Mouse (Mus musculus): Measurements from ENCODE around the gene Slc35g3. TPM values are rescaled to one million over a fixed set of nuclear protein-coding genes. Genes with fewer than 3 reads are reported as not detected.

The Slc35g3 gene
- total RNA-seq, 2 experiments from 2014 or later, result not detected

- intact Hi-C loops (cut with DNase I), result loop anchor here (5.0 kb wide), 1 partner anchor 33 kb away; the partner anchor contains the start of gene Senp3
- peak in 1 of 2 experiments; percentile 44 for DNase-seq (ENCODE audit: extremely low spot score in 1 of 2, low spot score in 2 of 2)
These were observed 46.3 kb downstream of the Slc35g3 start for GRCm38 (mm10) chr11:69715482-69715881.

GRCm38 (mm10) chr11:69714636-69715329 is 47.0 kb downstream of the Slc35g3 start:
- intact Hi-C loops (cut with DNase I), result loop anchor here (5.0 kb wide), 1 partner anchor 32 kb away; the partner anchor contains the start of gene Senp3

GRCm38 (mm10) chr11:69712954-69713672 is 48.7 kb downstream of the Slc35g3 start:
- intact Hi-C loops (cut with DNase I), result no loop called here
- DNase-seq (ENCODE audit: extremely low spot score in 1 of 2, low spot score in 2 of 2), result no peak

More at GRCm38 (mm10) chr11:69714636-69715329, 47.0 kb downstream of the Slc35g3 start:
- peak in 1 of 2 experiments; percentile 37 for DNase-seq (ENCODE audit: extremely low spot score in 1 of 2, low spot score in 2 of 2)

- no peak for DNase-seq (ENCODE audit: extremely low spot score in 1 of 2, low spot score in 2 of 2)
These were observed 50.7 kb downstream of the Slc35g3 start for GRCm38 (mm10) chr11:69711082-69711481.

GRCm38 (mm10) chr11:69710470-69710869 is 51.3 kb downstream of the Slc35g3 start:
- intact Hi-C loops (cut with DNase I), result no loop called here
- DNase-seq (ENCODE audit: extremely low spot score in 1 of 2, low spot score in 2 of 2), result no peak

More at GRCm38 (mm10) chr11:69711082-69711481, 50.7 kb downstream of the Slc35g3 start:
- intact Hi-C loops (cut with DNase I), result no loop called here

Other genes with a start within 250 kb of the Slc35g3 start
- gene Dnah2, start 212.9 kb downstream of the Slc35g3 start, total RNA-seq (2021), result 1 to 10 TPM; 4.2 to 5.7 TPM
- 100 to 1,000 TPM; 147 to 154 TPM for gene Efnb3, start 201.8 kb downstream of the Slc35g3 start, total RNA-seq (2021)
- 1 to 10 TPM; 6.3 to 7.6 TPM for gene Wrap53, start 181.7 kb downstream of the Slc35g3 start, total RNA-seq (2021)
- 10 to 100 TPM; 20.5 to 26.1 TPM for gene Trp53, start 181.6 kb downstream of the Slc35g3 start, total RNA-seq (2021)
- gene Atp1b2, start 156.0 kb downstream of the Slc35g3 start, total RNA-seq (2021), result 100 to 1,000 TPM; 395 to 416 TPM
- not detected for gene Shbg, start 144.1 kb downstream of the Slc35g3 start, total RNA-seq (2021)
- gene Sat2, start 139.9 kb downstream of the Slc35g3 start, total RNA-seq (2021), result 10 to 100 TPM; 12.7 to 15.2 TPM
- gene Fxr2, start 129.0 kb downstream of the Slc35g3 start, total RNA-seq (2021), result 10 to 100 TPM; 92.0 to 99.4 TPM
- not detected for gene Sox15, start 106.7 kb downstream of the Slc35g3 start, total RNA-seq (2021)
- gene Mpdu1, start 99.3 kb downstream of the Slc35g3 start, total RNA-seq (2021), result 10 to 100 TPM; 87.3 to 95.6 TPM
- 10 to 100 TPM; 11.6 to 12.2 TPM for gene Cd68, start 95.8 kb downstream of the Slc35g3 start, total RNA-seq (2021)
- gene Eif4a1, start 89.5 kb downstream of the Slc35g3 start, total RNA-seq (2021), result 100 to 1,000 TPM; 455 to 466 TPM
- gene Senp3, start 79.9 kb downstream of the Slc35g3 start, total RNA-seq (2021), result 100 to 1,000 TPM in 1 of 2 experiments, 10 to 100 TPM in 1; 96.9 to 103 TPM
- 1 to 10 TPM in 1 of 2 experiments, under 1 TPM in 1; 0.39 to 1.6 TPM for gene Tnfsf13, start 76.2 kb downstream of the Slc35g3 start, total RNA-seq (2021)
- 1 to 10 TPM; 7.4 TPM for gene Tnfsf12, start 66.1 kb downstream of the Slc35g3 start, total RNA-seq (2021)
- gene Tnfsfm13, start 65.9 kb downstream of the Slc35g3 start, total RNA-seq (2021), result 1 to 10 TPM in 1 of 2 experiments, under 1 TPM in 1; 0.81 to 1.5 TPM
- 10 to 100 TPM; 52.1 to 52.9 TPM for gene Polr2a, start 3.3 kb downstream of the Slc35g3 start, total RNA-seq (2021)
- 10 to 100 TPM; 57.1 to 67.6 TPM for gene Zbtb4, start 3.9 kb upstream of the Slc35g3 start, total RNA-seq (2021)
- 1 to 10 TPM in 1 of 2 experiments, under 1 TPM in 1; 0.95 to 1.2 TPM for gene Chrnb1, start 34.0 kb upstream of the Slc35g3 start, total RNA-seq (2021)
- gene Fgf11, start 39.9 kb upstream of the Slc35g3 start, total RNA-seq (2021), result 10 to 100 TPM; 20.0 to 21.5 TPM
- not detected for gene Tmem102, start 43.7 kb upstream of the Slc35g3 start, total RNA-seq (2021)
- not detected for gene Gm39566, start 53.3 kb upstream of the Slc35g3 start, total RNA-seq (2021)
- not detected for gene Spem2, start 56.5 kb upstream of the Slc35g3 start, total RNA-seq (2021)
- gene Spem1, start 60.2 kb upstream of the Slc35g3 start, total RNA-seq (2021), result under 1 TPM; 0.45 to 0.57 TPM
- 100 to 1,000 TPM; 268 to 274 TPM for gene Nlgn2, start 75.8 kb upstream of the Slc35g3 start, total RNA-seq (2021)
- gene Tmem256, start 76.5 kb upstream of the Slc35g3 start, total RNA-seq (2021), result 100 to 1,000 TPM; 151 to 159 TPM
- 10 to 100 TPM; 28.4 to 32.2 TPM for gene Plscr3, start 84.4 kb upstream of the Slc35g3 start, total RNA-seq (2021)
- under 1 TPM; 0.11 to 0.14 TPM for gene Tnk1, start 96.8 kb upstream of the Slc35g3 start, total RNA-seq (2021)
- not detected for gene Tmem95, start 116.0 kb upstream of the Slc35g3 start, total RNA-seq (2021)
- gene Kctd11, start 119.4 kb upstream of the Slc35g3 start, total RNA-seq (2021), result under 1 TPM; 0.57 to 0.62 TPM
- under 1 TPM; 0.15 to 0.26 TPM for gene Acap1, start 133.6 kb upstream of the Slc35g3 start, total RNA-seq (2021)
- 1 to 10 TPM; 1.8 TPM for gene 2810408A11Rik, start 139.0 kb upstream of the Slc35g3 start, total RNA-seq (2021)
- gene Neurl4, start 139.1 kb upstream of the Slc35g3 start, total RNA-seq (2021), result 100 to 1,000 TPM; 126 to 129 TPM
- gene Gps2, start 151.9 kb upstream of the Slc35g3 start, total RNA-seq (2021), result 10 to 100 TPM; 24.8 to 25.7 TPM
- gene Eif5a, start 160.0 kb upstream of the Slc35g3 start, total RNA-seq (2021), result 100 to 1,000 TPM; 525 to 535 TPM
- 1 to 10 TPM; 9.5 TPM for gene Ybx2, start 173.8 kb upstream of the Slc35g3 start, total RNA-seq (2021)
- 1 to 10 TPM; 1.3 to 1.4 TPM for gene Slc2a4, start 186.2 kb upstream of the Slc35g3 start, total RNA-seq (2021)
- gene Cldn7, start 202.8 kb upstream of the Slc35g3 start, total RNA-seq (2021), result not detected
- gene Ctdnep1, start 219.2 kb upstream of the Slc35g3 start, total RNA-seq (2021), result 100 to 1,000 TPM; 104 to 118 TPM
- 100 to 1,000 TPM; 114 to 125 TPM for gene Elp5, start 220.5 kb upstream of the Slc35g3 start, total RNA-seq (2021)
- gene Gabarap, start 229.2 kb upstream of the Slc35g3 start, total RNA-seq (2021), result 100 to 1,000 TPM; 252 to 266 TPM
- gene Phf23, start 233.8 kb upstream of the Slc35g3 start, total RNA-seq (2021), result 10 to 100 TPM; 35.2 to 38.6 TPM
- 10 to 100 TPM; 27.5 to 30.3 TPM for gene Dvl2, start 238.6 kb upstream of the Slc35g3 start, total RNA-seq (2021)